Mouse (Mus musculus): Measurements from ENCODE around the gene Sprr2f.

The Sprr2f gene

DNA sequence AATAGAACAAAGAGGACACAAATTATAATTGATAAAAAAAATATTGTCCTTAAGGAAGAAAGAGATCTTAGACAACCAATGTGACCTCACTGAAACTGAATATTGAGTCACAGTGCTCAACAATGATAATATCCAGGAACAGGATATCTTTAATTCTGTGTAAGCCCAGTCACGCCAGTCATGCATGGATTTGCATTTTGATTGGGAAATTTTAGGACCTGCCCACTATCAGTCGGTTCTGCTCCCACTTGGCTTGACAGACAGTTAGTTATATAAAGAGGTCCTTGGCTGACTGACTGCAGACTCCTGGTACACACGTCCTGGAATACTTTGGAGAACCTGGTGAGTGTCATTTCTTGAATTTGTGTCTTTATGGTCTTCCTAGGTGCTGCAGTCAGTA lies at the start of gene Sprr2f:
TSS of gene Sprr2f (plus strand) at position 301 of the 400 bp plus-strand sequence.
- no peak for DNase-seq (ENCODE audit: low spot score)

DNA sequence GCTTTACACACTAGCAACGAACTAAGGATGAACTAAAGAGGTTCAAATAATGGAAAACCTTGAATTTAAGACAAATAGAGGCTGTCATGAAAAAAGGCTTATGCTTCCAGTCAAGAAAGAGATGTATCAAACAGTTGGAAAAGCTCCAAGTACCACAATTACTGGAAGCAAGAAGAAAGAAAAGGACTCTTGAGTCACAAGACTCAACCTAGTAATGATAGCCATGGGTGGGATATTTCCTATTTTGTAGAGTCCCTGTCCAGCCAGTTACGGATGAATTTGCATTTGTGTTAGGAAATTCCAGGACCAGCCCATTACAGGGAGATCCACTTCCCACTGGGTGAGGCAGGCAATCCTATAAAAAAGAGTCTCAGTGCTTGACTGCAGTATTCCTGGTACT lies 48.7 kb upstream of the Sprr2f start, which contains the start of gene Sprr2b:
TSS of gene Sprr2b (plus strand) at position 301 of the 400 bp plus-strand sequence.
- DNase-seq (ENCODE audit: low spot score), result no peak

DNA sequence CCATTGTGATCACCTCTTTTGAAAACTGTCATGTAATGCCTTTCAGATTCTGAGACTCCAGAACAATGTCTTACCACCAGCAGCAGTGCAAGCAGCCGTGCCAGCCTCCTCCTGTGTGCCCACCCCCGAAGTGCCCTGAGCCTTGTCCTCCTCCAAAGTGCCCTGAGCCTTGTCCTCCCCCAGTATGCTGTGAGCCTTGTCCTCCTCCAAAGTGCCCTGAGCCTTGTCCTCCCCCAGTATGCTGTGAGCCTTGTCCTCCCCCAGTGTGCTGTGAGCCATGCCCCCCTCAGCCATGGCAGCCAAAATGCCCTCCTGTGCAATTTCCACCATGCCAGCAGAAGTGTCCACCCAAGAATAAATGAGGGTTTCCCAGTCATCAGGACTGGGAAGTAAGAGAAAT lies 47.6 kb upstream of the Sprr2f start:
- no peak for DNase-seq (ENCODE audit: low spot score)

DNA sequence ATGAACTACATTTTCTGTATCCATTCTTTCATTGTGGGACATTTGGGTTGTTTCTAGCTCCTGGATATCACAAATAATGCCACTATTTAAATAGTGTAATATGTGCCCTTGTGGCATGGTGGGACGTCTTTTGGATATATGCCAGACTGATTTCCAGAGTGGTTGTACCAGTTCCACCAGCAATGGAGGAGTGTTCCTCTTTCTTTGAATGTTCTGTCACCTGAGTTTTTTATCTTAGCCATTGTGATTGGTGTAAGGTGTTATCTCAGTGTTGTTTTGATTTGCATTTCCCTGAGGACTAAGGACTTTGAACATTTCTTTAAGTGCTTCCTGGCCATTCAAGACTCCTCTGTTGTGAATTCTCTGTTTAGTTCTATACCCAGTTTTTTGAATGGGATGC lies 28.7 kb upstream of the Sprr2f start:
- DNase-seq (ENCODE audit: low spot score), result no peak

DNA sequence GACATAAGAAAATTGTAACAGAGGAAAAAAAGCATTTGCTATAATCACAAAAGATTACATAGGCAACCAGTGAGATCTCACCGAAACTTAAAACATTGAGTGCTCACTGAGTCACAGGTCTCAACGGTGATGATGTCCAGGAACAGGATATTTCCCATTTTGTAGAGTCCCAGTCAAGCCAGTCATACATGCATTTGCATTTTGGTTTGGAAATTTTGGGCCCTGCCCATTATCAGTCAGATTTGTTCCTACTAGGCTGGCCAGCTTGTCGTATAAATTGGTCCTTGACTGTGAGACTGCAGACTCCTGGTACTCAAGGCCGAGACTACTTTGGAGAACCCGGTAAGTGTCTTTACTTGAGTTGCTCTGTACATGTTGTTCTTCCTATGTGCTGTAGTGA lies 26.1 kb upstream of the Sprr2f start, which contains the start of gene Sprr2d:
TSS of gene Sprr2d (plus strand) at position 301 of the 400 bp plus-strand sequence.
- DNase-seq (ENCODE audit: low spot score), result no peak

DNA sequence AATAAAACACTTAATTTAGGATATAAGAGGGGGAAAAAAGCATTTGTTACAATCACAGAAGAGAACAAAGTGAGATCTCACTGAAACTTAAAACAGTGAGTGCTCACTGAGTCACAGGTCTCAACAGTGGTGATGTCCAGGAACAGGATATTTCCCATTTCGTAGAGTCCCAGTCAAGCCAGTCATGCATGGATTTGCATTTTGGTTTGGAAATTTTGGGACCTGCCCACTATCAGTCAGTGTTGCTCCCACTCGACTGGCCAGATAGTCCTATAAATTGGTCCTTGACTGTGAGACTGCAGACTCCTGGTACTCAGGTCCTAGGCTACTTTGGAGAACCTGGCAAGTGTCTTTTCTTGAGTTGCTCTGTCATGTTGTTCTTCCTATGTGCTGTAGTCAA lies 13.1 kb upstream of the Sprr2f start, which contains the start of gene Sprr2e:
TSS of gene Sprr2e (plus strand) at position 301 of the 400 bp plus-strand sequence.
- DNase-seq (ENCODE audit: low spot score), result no peak

DNA sequence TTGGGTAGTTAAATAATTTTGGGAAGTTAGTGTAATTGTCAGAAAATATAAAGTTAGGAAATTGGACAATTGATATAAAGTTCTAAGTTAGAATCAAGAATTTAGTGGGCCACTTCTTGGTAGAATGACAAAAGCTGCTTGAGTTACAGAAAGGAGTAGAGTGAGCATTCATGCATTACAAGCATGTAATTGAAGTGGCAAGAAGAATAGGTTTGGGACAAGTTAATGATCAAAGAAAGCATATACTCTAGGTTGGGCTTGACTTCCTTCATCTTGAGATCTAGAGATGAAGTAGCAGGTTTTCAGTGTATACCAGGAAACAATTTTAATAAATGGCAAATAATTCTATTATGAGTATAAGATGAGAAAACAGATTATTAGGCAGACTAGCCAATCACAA lies 3.4 kb upstream of the Sprr2f start:
- DNase-seq (ENCODE audit: low spot score), result no peak

DNA sequence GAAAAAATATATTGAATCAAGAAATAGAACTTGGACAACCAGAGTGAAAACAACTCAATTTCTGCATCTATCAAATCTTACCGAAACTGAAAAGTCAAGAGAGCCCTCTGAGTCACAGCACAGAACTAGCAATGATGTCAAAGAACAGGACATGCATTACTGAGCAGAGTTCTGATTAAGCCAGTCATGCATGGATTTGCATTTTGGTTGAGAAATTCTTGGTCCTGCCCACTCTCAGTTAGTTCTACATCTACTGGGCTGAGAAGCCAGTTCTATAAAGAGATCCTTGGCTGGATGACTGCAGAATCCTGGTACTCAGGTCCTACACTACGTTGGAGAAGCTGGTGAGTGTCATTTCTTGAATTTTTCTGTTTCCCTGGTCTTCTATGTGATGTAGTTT lies 8.6 kb downstream of the Sprr2f start:
- DNase-seq (ENCODE audit: low spot score), result no peak

DNA sequence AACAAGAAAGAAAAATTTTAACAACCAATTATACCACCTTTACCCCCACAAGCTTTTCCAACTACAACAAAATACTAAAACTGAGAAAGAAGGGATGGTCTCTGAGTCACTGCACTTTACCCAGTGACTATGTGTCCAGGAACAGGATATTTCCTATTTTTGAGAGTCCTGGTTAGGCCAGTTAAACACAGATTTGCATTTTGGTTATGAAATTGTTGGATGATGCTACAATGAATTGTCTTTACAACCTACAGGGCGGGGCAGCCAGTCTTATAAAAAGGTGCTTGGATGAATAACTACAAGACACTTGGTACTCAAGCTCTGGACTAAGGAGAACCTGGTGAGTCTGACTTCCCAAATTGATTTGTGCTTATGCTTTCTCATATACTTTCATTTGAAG lies 20.4 kb downstream of the Sprr2f start, which contains the start of gene Sprr2h:
TSS of gene Sprr2h (plus strand) at position 301 of the 400 bp plus-strand sequence.
- no peak for DNase-seq (ENCODE audit: low spot score)

DNA sequence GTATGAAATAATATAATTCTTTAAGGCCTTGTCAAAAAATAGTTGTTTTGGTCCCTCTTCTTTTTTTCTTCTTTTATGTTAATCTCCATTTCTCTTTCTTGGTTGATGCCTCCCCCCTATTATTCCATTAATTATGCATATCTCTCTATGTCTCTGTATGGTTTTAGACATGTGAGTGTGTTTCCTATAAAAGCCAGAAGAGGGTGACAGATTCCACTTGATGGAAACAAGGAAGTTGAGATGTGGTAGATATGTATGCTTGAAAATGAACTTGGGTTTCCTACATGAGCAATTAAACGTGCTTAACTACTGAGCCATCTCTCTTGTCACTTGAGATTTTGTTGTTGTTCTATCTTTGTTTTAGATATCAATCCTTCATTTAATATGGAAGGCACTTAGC lies 29.3 kb downstream of the Sprr2f start:
- no peak for DNase-seq (ENCODE audit: low spot score)

DNA sequence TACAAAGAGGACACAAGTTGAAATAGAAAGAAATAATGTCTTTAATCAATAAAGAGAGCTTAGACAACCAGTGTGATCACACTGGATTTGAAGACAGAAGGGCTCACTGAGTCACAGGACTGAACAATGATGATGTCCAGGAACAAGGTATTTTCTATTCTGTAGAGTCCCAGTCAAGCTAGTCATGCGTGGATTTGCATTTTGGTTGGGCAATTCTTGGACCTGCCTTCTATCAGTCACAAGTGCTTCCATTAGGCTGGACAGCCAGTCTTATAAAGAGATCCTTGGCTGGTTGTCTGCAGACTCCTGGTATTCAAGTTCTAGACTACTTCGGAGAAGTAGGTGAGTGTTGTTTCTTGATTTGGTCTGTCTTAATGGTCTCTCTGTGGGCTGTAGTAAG lies 42.7 kb downstream of the Sprr2f start, which contains the start of gene Sprr2i:
TSS of gene Sprr2i (plus strand) at position 301 of the 400 bp plus-strand sequence.
- no peak for DNase-seq (ENCODE audit: low spot score)

Data from layer of hippocampus, adult 9-10 months (tissue).